In the genomic region with DNA sequence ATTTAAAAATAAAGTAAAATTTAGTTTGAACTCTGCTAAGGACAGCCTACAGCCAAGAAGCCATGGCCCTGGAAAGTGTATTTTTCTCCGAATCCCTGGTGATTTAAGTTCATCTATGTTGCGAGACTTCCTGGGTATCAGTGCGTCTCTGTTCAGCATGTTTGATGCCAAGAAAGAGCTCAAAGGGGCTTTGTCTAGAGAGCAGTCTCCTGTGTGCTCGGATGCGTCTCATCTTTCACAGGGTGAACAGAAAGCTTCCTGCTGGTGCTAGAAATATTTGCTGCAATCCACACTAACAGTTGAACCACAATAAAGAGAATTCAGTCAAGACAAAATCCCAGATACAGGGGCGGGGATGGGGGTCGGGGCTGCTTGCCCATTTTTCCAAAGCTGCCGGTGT, we compare ENCODE assay signal across 25 mouse cellular contexts.
DNase-seq lines count a peak whose midpoint lies in the region; ATAC-seq and TF ChIP-seq lines count a peak whose summit lies in the region.
"Had no signal": no experiment of that assay in that cellular context is flagged by ENCODE, and none has a peak within 500 bp of the region (broad histone marks: within the 10 kb centered on the region; RNA-seq: fewer than 3 reads in every experiment).

No protein-coding gene starts in this region.

- WGBS in embryonic facial prominence, embryonic 14.5 days, result 23% methylated on average over 8 of the region's 8 CpGs
- WGBS in heart, embryonic 11.5 days (ENCODE audit: insufficient replicate concordance), result 74% methylated on average over 8 of the region's 8 CpGs

- DNase-seq in layer of hippocampus, adult 2 months (ENCODE audit: low spot score in 2 of 2), result no peak
- no peak for DNase-seq in layer of hippocampus, adult 8-10 months (ENCODE audit: low spot score in 2 of 2)
- DNase-seq in Muller cell, postnatal 12 days (ENCODE audit: inconsistent ontology term), result peak; percentile 78
- peak; percentile 62 for DNase-seq in brain, adult 2 months (ENCODE audit: low read depth, low spot score)
- DNase-seq in embryonic facial prominence, embryonic 14.5 days (ENCODE audit: low spot score), result peak; percentile 90
- no peak for DNase-seq in heart, postnatal 4 days
- DNase-seq in adrenal gland, adult (ENCODE audit: inconsistent age in 2 of 2, low spot score in 1 of 2), result no peak
- DNase-seq: adrenal gland, adult 2 months; adrenal gland, postnatal 10 days; adrenal gland, postnatal 25 days; cerebellum, adult 11 months; cerebellum, adult 18-20 months; cerebellum, adult 8-10 months; cerebellum, adult 9-11 months; cerebellum, postnatal 14 days; cerebellum, postnatal 36 days; embryo, embryonic 11 days; forebrain, postnatal 0 days had no signal

- H3K27ac ChIP-seq in layer of hippocampus, adult 2 months, result 0 out of 2 replicates have a peak overlapping the region, but pooled peaks have one; percentile 9
- H3K27ac ChIP-seq in embryonic facial prominence, embryonic 14.5 days (replicated peaks; ENCODE audit: low read depth, low read length), result no peak overlapping the region
- H3K27ac ChIP-seq in heart, embryonic 11.5 days (ENCODE audit: low read depth, low read length), result no peak overlapping the region
- H3K27ac ChIP-seq: embryonic facial prominence, embryonic 13.5 days; forebrain, embryonic 10.5 days; forebrain, embryonic 13.5 days; forebrain, embryonic 15.5 days had no signal

- no peak overlapping the region for H3K4me2 ChIP-seq in embryonic facial prominence, embryonic 14.5 days (ENCODE audit: low read depth, low read length)
- no peak overlapping the region for H3K4me2 ChIP-seq in heart, embryonic 11.5 days
- H3K4me2 ChIP-seq: embryonic facial prominence, embryonic 13.5 days; forebrain, embryonic 13.5 days; forebrain, embryonic 15.5 days had no signal

- no peak for TF ChIP-seq CTCF in layer of hippocampus, adult 2 months (conservative IDR thresholded peaks at IDR 0.05)

- peak; percentile 65 for ATAC-seq in embryonic facial prominence, embryonic 14.5 days (ENCODE audit: low read depth)
- ATAC-seq in heart, embryonic 11.5 days (replicated peaks; ENCODE audit: insufficient number of reproducible peaks, low FRiP score, low TSS enrichment), result no peak
- ATAC-seq: activated CD4-positive, CD25-positive, alpha-beta regulatory T cell, adult 4 months; forebrain, embryonic 13.5 days; forebrain, embryonic 15.5 days; forebrain, postnatal 0 days; Patski had no signal

- H3K27me3 ChIP-seq in embryonic facial prominence, embryonic 14.5 days (replicated peaks; ENCODE audit: control insufficient read depth, insufficient read depth, low read length), result no peaks in the 10 kb centered on the region
- 0 out of 2 replicates have a peak, but pooled peaks cover 2% of the 10 kb centered on the region for H3K27me3 ChIP-seq in heart, embryonic 11.5 days (ENCODE audit: control insufficient read depth, insufficient read depth, low read length)
- H3K27me3 ChIP-seq: embryonic facial prominence, embryonic 13.5 days; forebrain, embryonic 15.5 days; Patski had no signal

- H3K9ac ChIP-seq in embryonic facial prominence, embryonic 14.5 days (ENCODE audit: low read depth, low read length), result no peak overlapping the region
- H3K9ac ChIP-seq in heart, embryonic 11.5 days (ENCODE audit: low read depth, low read length), result no peak overlapping the region
- H3K9ac ChIP-seq: embryonic facial prominence, embryonic 13.5 days; forebrain, embryonic 13.5 days; forebrain, embryonic 15.5 days; forebrain, postnatal 0 days had no signal

- no peaks in the 10 kb centered on the region; the same call in 1 of the 2 replicates for H3K9me3 ChIP-seq in embryonic facial prominence, embryonic 14.5 days (ENCODE audit: control insufficient read depth, low read length)
- no peaks in the 10 kb centered on the region for H3K9me3 ChIP-seq in heart, embryonic 11.5 days (replicated peaks; ENCODE audit: control insufficient read depth, low read length)
- H3K9me3 ChIP-seq: embryonic facial prominence, embryonic 13.5 days; forebrain, embryonic 10.5 days; forebrain, embryonic 13.5 days; forebrain, embryonic 15.5 days had no signal

- H3K36me3 ChIP-seq in embryonic facial prominence, embryonic 14.5 days (ENCODE audit: control insufficient read depth, insufficient read depth, low read length), result no peaks in the 10 kb centered on the region
- no peaks in the 10 kb centered on the region for H3K36me3 ChIP-seq in heart, embryonic 11.5 days (ENCODE audit: control insufficient read depth, insufficient read depth, low read length)
- H3K36me3 ChIP-seq: embryonic facial prominence, embryonic 13.5 days; forebrain, embryonic 10.5 days; forebrain, embryonic 15.5 days had no signal

- H3K4me3 ChIP-seq in layer of hippocampus, adult 2 months, result no peak overlapping the region
- no peak overlapping the region for H3K4me3 ChIP-seq in embryonic facial prominence, embryonic 14.5 days (ENCODE audit: low read depth, low read length)
- no peak overlapping the region for H3K4me3 ChIP-seq in heart, embryonic 11.5 days (ENCODE audit: low read depth, low read length)
- H3K4me3 ChIP-seq: embryonic facial prominence, embryonic 13.5 days; forebrain, embryonic 10.5 days; forebrain, embryonic 13.5 days; forebrain, embryonic 15.5 days had no signal

- peaks cover 27% of the 10 kb centered on the region for H3K4me1 ChIP-seq in embryonic facial prominence, embryonic 14.5 days (ENCODE audit: control insufficient read depth, insufficient read depth, low read length)
- H3K4me1 ChIP-seq in heart, embryonic 11.5 days (ENCODE audit: control insufficient read depth, insufficient read depth, low read length), result peaks cover 49% of the 10 kb centered on the region

Comparison
In these comparisons a context has a peak if more than half of its experiments do, and no peak if none do; other contexts are left out.
1. DNase-seq: peak in Muller cell, postnatal 12 days (single experiment), brain, adult 2 months (single experiment) and embryonic facial prominence, embryonic 14.5 days (single experiment); none in layer of hippocampus, adult 2 months (0 of 2), layer of hippocampus, adult 8-10 months (0 of 2), heart, postnatal 4 days (single experiment) and adrenal gland, adult (0 of 2).